Comparison of ENCODE assay signal across 15 mouse cellular contexts in genomic region chr9:32719941-32720263, GRCm38 (mm10).
DNase-seq lines count a peak whose midpoint lies in the region; ATAC-seq and TF ChIP-seq lines count a peak whose summit lies in the region.
"Had no signal": no experiment of that assay in that cellular context is flagged by ENCODE, and none has a peak within 500 bp of the region (broad histone marks: within the 10 kb centered on the region; RNA-seq: fewer than 3 reads in every experiment).

No protein-coding gene starts in this region.

- 54% methylated on average over 3 of the region's 3 CpGs for WGBS in heart, embryonic 14.5 days
- WGBS in heart, embryonic 10.5 days = 62% methylated on average over 3 of the region's 3 CpGs
- 36% methylated on average over 3 of the region's 3 CpGs for WGBS in lung, postnatal 0 days
- 25% methylated on average over 3 of the region's 3 CpGs for WGBS in embryonic facial prominence, embryonic 13.5 days
- WGBS in forebrain, embryonic 16.5 days = 69% methylated on average over 3 of the region's 3 CpGs

- DNase-seq in heart, embryonic 10.5 days (ENCODE audit: low spot score) = no peak
- DNase-seq in lung, postnatal 0 days (ENCODE audit: low spot score) = no peak
- no peak for DNase-seq in lung, postnatal 4 days
- no peak for DNase-seq in retina, postnatal 1 day
- DNase-seq: cerebellum, adult 11-12 months; gastrocnemius, postnatal 14 days; left cerebral cortex, postnatal 4 days; right cerebral cortex, postnatal 4 days had no signal

- no peak for TF ChIP-seq CTCF in lung, postnatal 0 days (IDR thresholded peaks at IDR 0.05)

- H3K9ac ChIP-seq in heart, embryonic 14.5 days (ENCODE audit: low read length) = no peak overlapping the region
- no peak overlapping the region for H3K9ac ChIP-seq in lung, postnatal 0 days (replicated peaks; ENCODE audit: low read depth)
- no peak overlapping the region for H3K9ac ChIP-seq in embryonic facial prominence, embryonic 13.5 days
- no peak overlapping the region for H3K9ac ChIP-seq in forebrain, embryonic 16.5 days (replicated peaks; ENCODE audit: low read depth, low read length)
- H3K9ac ChIP-seq: hindbrain, embryonic 15.5 days had no signal

- H3K4me3 ChIP-seq in heart, embryonic 14.5 days (ENCODE audit: control insufficient read depth in 1 of 2, insufficient read depth in 1 of 2, low read depth in 1 of 2, low read length in 2 of 2) = no peak overlapping the region
- no peak overlapping the region for H3K4me3 ChIP-seq in heart, embryonic 10.5 days
- no peak overlapping the region for H3K4me3 ChIP-seq in lung, postnatal 0 days (ENCODE audit: low read depth, low read length)
- no peak overlapping the region for H3K4me3 ChIP-seq in embryonic facial prominence, embryonic 13.5 days
- H3K4me3 ChIP-seq in forebrain, embryonic 16.5 days (replicated peaks; ENCODE audit: low read length) = no peak overlapping the region
- H3K4me3 ChIP-seq: hindbrain, embryonic 15.5 days had no signal

- 0 out of 2 replicates have a peak overlapping the region, but pooled peaks have one; percentile 14 for H3K4me2 ChIP-seq in heart, embryonic 14.5 days (ENCODE audit: low read length)
- no peak overlapping the region for H3K4me2 ChIP-seq in lung, postnatal 0 days (replicated peaks; ENCODE audit: low read depth, low read length)
- 0 out of 2 replicates have a peak overlapping the region, but pooled peaks have one; percentile 9 for H3K4me2 ChIP-seq in embryonic facial prominence, embryonic 13.5 days
- H3K4me2 ChIP-seq in forebrain, embryonic 16.5 days (ENCODE audit: low read length) = no peak overlapping the region
- H3K4me2 ChIP-seq: hindbrain, embryonic 15.5 days had no signal

- H3K36me3 ChIP-seq in heart, embryonic 14.5 days (ENCODE audit: control insufficient read depth, insufficient read depth, low read length) = 0 out of 2 replicates have a peak, but pooled peaks cover 14% of the 10 kb centered on the region
- H3K36me3 ChIP-seq in heart, embryonic 10.5 days = no peaks in the 10 kb centered on the region
- no peaks in the 10 kb centered on the region; the same call in 1 of the 2 replicates for H3K36me3 ChIP-seq in lung, postnatal 0 days (ENCODE audit: insufficient read depth, low read length)
- H3K36me3 ChIP-seq in embryonic facial prominence, embryonic 13.5 days = no peaks in the 10 kb centered on the region
- no peaks in the 10 kb centered on the region for H3K36me3 ChIP-seq in forebrain, embryonic 16.5 days (ENCODE audit: control insufficient read depth, insufficient read depth)
- H3K36me3 ChIP-seq: hindbrain, embryonic 15.5 days had no signal

- peaks cover 34 to 69% of the 10 kb centered on the region in 2 experiments for H3K4me1 ChIP-seq in heart, embryonic 14.5 days (ENCODE audit: control insufficient read depth in 2 of 2, insufficient read depth in 2 of 2, low read length in 2 of 2)
- H3K4me1 ChIP-seq in heart, embryonic 10.5 days = peaks cover 54% of the 10 kb centered on the region
- peaks cover 8% of the 10 kb centered on the region; the same call in 1 of the 2 replicates for H3K4me1 ChIP-seq in lung, postnatal 0 days (ENCODE audit: insufficient read depth, low read depth, low read length)
- H3K4me1 ChIP-seq in embryonic facial prominence, embryonic 13.5 days = peaks cover 70% of the 10 kb centered on the region
- peaks cover 7% of the 10 kb centered on the region for H3K4me1 ChIP-seq in forebrain, embryonic 16.5 days (replicated peaks; ENCODE audit: control insufficient read depth, insufficient read depth, low read length)

- no peaks in the 10 kb centered on the region for H3K9me3 ChIP-seq in heart, embryonic 14.5 days (ENCODE audit: control insufficient read depth, low read length)
- no peaks in the 10 kb centered on the region for H3K9me3 ChIP-seq in heart, embryonic 10.5 days
- H3K9me3 ChIP-seq in lung, postnatal 0 days (ENCODE audit: low read length) = no peaks in the 10 kb centered on the region
- H3K9me3 ChIP-seq in embryonic facial prominence, embryonic 13.5 days = no peaks in the 10 kb centered on the region
- no peaks in the 10 kb centered on the region for H3K9me3 ChIP-seq in forebrain, embryonic 16.5 days (ENCODE audit: control insufficient read depth, low read length)
- H3K9me3 ChIP-seq: hindbrain, embryonic 15.5 days had no signal

- TF ChIP-seq EP300 in lung, postnatal 0 days (IDR thresholded peaks at IDR 0.05) = no peak

- ATAC-seq in heart, embryonic 14.5 days (ENCODE audit: insufficient number of reproducible peaks, insufficient read depth, low FRiP score, low read depth) = no peak
- no peak for ATAC-seq in lung, postnatal 0 days
- ATAC-seq in embryonic facial prominence, embryonic 13.5 days (ENCODE audit: insufficient number of reproducible peaks, insufficient read depth, low FRiP score, low TSS enrichment, low read depth) = no peak
- ATAC-seq in megakaryocyte, adult 5-6 weeks (ENCODE audit: poor library complexity, severe bottlenecking) = peak; percentile 66
- no peak for ATAC-seq in forebrain, embryonic 16.5 days
- ATAC-seq: forebrain, embryonic 14.5 days; midbrain, embryonic 16.5 days had no signal

- H3K27ac ChIP-seq in heart, embryonic 14.5 days (replicated peaks in 1 of 2; ENCODE audit: control insufficient read depth in 1 of 2, insufficient read depth in 1 of 2, low read depth in 2 of 2, low read length in 2 of 2) = peak overlapping the region; percentile 14 to 64; a peak in 3 of 4 replicates
- no peak overlapping the region; the same call in 1 of the 2 replicates for H3K27ac ChIP-seq in heart, embryonic 10.5 days
- H3K27ac ChIP-seq in lung, postnatal 0 days (ENCODE audit: low read length) = 0 out of 2 replicates have a peak overlapping the region, but pooled peaks have one; percentile 12
- peak overlapping the region; percentile 78 for H3K27ac ChIP-seq in embryonic facial prominence, embryonic 13.5 days
- no peak overlapping the region for H3K27ac ChIP-seq in forebrain, embryonic 16.5 days (ENCODE audit: low read length)
- H3K27ac ChIP-seq: hindbrain, embryonic 15.5 days had no signal

- no peaks in the 10 kb centered on the region for H3K27me3 ChIP-seq in heart, embryonic 14.5 days (ENCODE audit: control insufficient read depth, insufficient read depth, low read length)
- no peaks in the 10 kb centered on the region for H3K27me3 ChIP-seq in heart, embryonic 10.5 days (ENCODE audit: insufficient read depth, poor library complexity, severe bottlenecking)
- no peaks in the 10 kb centered on the region for H3K27me3 ChIP-seq in lung, postnatal 0 days (replicated peaks; ENCODE audit: insufficient read depth, low read length)
- H3K27me3 ChIP-seq in embryonic facial prominence, embryonic 13.5 days = no peaks in the 10 kb centered on the region
- no peaks in the 10 kb centered on the region for H3K27me3 ChIP-seq in forebrain, embryonic 16.5 days (replicated peaks; ENCODE audit: control insufficient read depth, insufficient read depth, low read length)
- H3K27me3 ChIP-seq: hindbrain, embryonic 15.5 days had no signal

Comparison
In these comparisons a context has a peak if more than half of its experiments do, and no peak if none do; other contexts are left out.
1. H3K27ac ChIP-seq: peak in heart, embryonic 14.5 days (2 of 2), lung, postnatal 0 days (single experiment) and embryonic facial prominence, embryonic 13.5 days (single experiment); none in heart, embryonic 10.5 days (single experiment) and forebrain, embryonic 16.5 days (single experiment).
2. H3K4me2 ChIP-seq: peak in heart, embryonic 14.5 days (single experiment) and embryonic facial prominence, embryonic 13.5 days (single experiment); none in lung, postnatal 0 days (single experiment) and forebrain, embryonic 16.5 days (single experiment).